Mouse (Mus musculus): ENCODE results near the gene Slc16a8. TPM values are rescaled to one million over a fixed set of nuclear protein-coding genes. Genes with fewer than 3 reads are reported as not detected.

The Slc16a8 gene
- polyA plus RNA-seq, 1 experiment from 2014 or later, result 0.13 TPM

- no peak for ATAC-seq
- Histone ChIP-seq H3K4me2 (replicated peaks; ENCODE audit: low read depth, low read length) (no peak overlapping the region), H3K4me1 (ENCODE audit: insufficient read depth, low read depth, low read length) (peaks cover 10% of the 10 kb centered on the region; the same call in 1 of the 2 replicates), H3K9ac (replicated peaks; ENCODE audit: low read depth) (no peak overlapping the region), H3K27me3 (replicated peaks; ENCODE audit: insufficient read depth, low read length) (0 out of 2 replicates have a peak, but pooled peaks cover 16% of the 10 kb centered on the region), H3K4me3 (ENCODE audit: low read depth, low read length) (no peak overlapping the region), H3K9me3 (ENCODE audit: low read length) (no peaks in the 10 kb centered on the region), H3K36me3 (ENCODE audit: insufficient read depth, low read length) (no peaks in the 10 kb centered on the region), H3K27ac (ENCODE audit: low read length) (no peak overlapping the region)
- no peak for TF ChIP-seq EP300 (IDR thresholded peaks at IDR 0.05)
- TF ChIP-seq CTCF (IDR thresholded peaks at IDR 0.05), result no peak
- 77% methylated on average over 2 of the region's 2 CpGs for WGBS
- no peak for DNase-seq (ENCODE audit: low spot score)
These were observed 4.3 kb downstream of the Slc16a8 start for GRCm38 (mm10) chr15:79250236-79250635.

- DNase-seq (ENCODE audit: low spot score), result no peak
- no peak overlapping the region for H3K4me2 ChIP-seq (replicated peaks; ENCODE audit: low read depth, low read length)
- 79% methylated on average over 3 of the region's 3 CpGs for WGBS
- H3K9ac ChIP-seq (replicated peaks; ENCODE audit: low read depth), result no peak overlapping the region
- no peak overlapping the region for H3K4me3 ChIP-seq (ENCODE audit: low read depth, low read length)
- H3K27ac ChIP-seq (ENCODE audit: low read length), result no peak overlapping the region
- H3K36me3 ChIP-seq (ENCODE audit: insufficient read depth, low read length), result no peaks in the 10 kb centered on the region
- H3K27me3 ChIP-seq (replicated peaks; ENCODE audit: insufficient read depth, low read length), result no peaks in the 10 kb centered on the region
- H3K4me1 ChIP-seq (ENCODE audit: insufficient read depth, low read depth, low read length), result no peaks in the 10 kb centered on the region; the same call in 1 of the 2 replicates
- H3K9me3 ChIP-seq (ENCODE audit: low read length), result no peaks in the 10 kb centered on the region
- no peak for ATAC-seq
- TF ChIP-seq EP300 (IDR thresholded peaks at IDR 0.05) (no peak), CTCF (IDR thresholded peaks at IDR 0.05) (no peak)
These were observed 9.2 kb downstream of the Slc16a8 start for GRCm38 (mm10) chr15:79245321-79245720.

- H3K9ac ChIP-seq (replicated peaks; ENCODE audit: low read depth), result no peak overlapping the region
- TF ChIP-seq CTCF (IDR thresholded peaks at IDR 0.05) (no peak), EP300 (IDR thresholded peaks at IDR 0.05) (no peak)
These were observed 10.3 kb downstream of the Slc16a8 start for GRCm38 (mm10) chr15:79244071-79244893.

GRCm38 (mm10) chr15:79243234-79244042, 11.1 kb downstream of the Slc16a8 start:
- H3K4me3 ChIP-seq (ENCODE audit: low read depth, low read length), result no peak overlapping the region
- WGBS, result 16% methylated on average over 10 of the region's 10 CpGs
- DNase-seq (ENCODE audit: low spot score) (peak; percentile 97), ATAC-seq (peak; percentile 98)
- H3K27me3 ChIP-seq (replicated peaks; ENCODE audit: insufficient read depth, low read length), result no peaks in the 10 kb centered on the region
- no peaks in the 10 kb centered on the region for H3K9me3 ChIP-seq (ENCODE audit: low read length)
- H3K4me2 ChIP-seq (replicated peaks; ENCODE audit: low read depth, low read length), result no peak overlapping the region
- no peak overlapping the region for H3K27ac ChIP-seq (ENCODE audit: low read length)
- H3K9ac ChIP-seq (replicated peaks; ENCODE audit: low read depth), result no peak overlapping the region
- H3K4me1 ChIP-seq (ENCODE audit: insufficient read depth, low read depth, low read length), result no peaks in the 10 kb centered on the region; the same call in 1 of the 2 replicates
- TF ChIP-seq EP300 (IDR thresholded peaks at IDR 0.05) (no peak), CTCF (IDR thresholded peaks at IDR 0.05) (peak; percentile 100)
- peaks cover 13% of the 10 kb centered on the region; the same call in 1 of the 2 replicates for H3K36me3 ChIP-seq (ENCODE audit: insufficient read depth, low read length)

More at GRCm38 (mm10) chr15:79244071-79244893, 10.3 kb downstream of the Slc16a8 start:
- Histone ChIP-seq H3K27ac (ENCODE audit: low read length) (no peak overlapping the region), H3K36me3 (ENCODE audit: insufficient read depth, low read length) (peaks cover 6% of the 10 kb centered on the region; the same call in 1 of the 2 replicates), H3K9me3 (ENCODE audit: low read length) (no peaks in the 10 kb centered on the region), H3K4me3 (ENCODE audit: low read depth, low read length) (no peak overlapping the region), H3K4me1 (ENCODE audit: insufficient read depth, low read depth, low read length) (no peaks in the 10 kb centered on the region; the same call in 1 of the 2 replicates), H3K4me2 (replicated peaks; ENCODE audit: low read depth, low read length) (no peak overlapping the region), H3K27me3 (replicated peaks; ENCODE audit: insufficient read depth, low read length) (no peaks in the 10 kb centered on the region)
- 72% methylated on average over 7 of the region's 7 CpGs for WGBS
- DNase-seq (ENCODE audit: low spot score) (peak; percentile 33), ATAC-seq (no peak)

- Histone ChIP-seq H3K27ac (ENCODE audit: low read length) (no peak overlapping the region), H3K36me3 (ENCODE audit: insufficient read depth, low read length) (peaks cover 15% of the 10 kb centered on the region; the same call in 1 of the 2 replicates), H3K4me3 (ENCODE audit: low read depth, low read length) (no peak overlapping the region), H3K4me2 (replicated peaks; ENCODE audit: low read depth, low read length) (no peak overlapping the region), H3K9ac (replicated peaks; ENCODE audit: low read depth) (no peak overlapping the region), H3K9me3 (ENCODE audit: low read length) (no peaks in the 10 kb centered on the region), H3K4me1 (ENCODE audit: insufficient read depth, low read depth, low read length) (no peaks in the 10 kb centered on the region; the same call in 1 of the 2 replicates), H3K27me3 (replicated peaks; ENCODE audit: insufficient read depth, low read length) (no peaks in the 10 kb centered on the region)
- ATAC-seq, result peak; percentile 13
- DNase-seq (ENCODE audit: low spot score), result no peak
- TF ChIP-seq EP300 (IDR thresholded peaks at IDR 0.05) (no peak), CTCF (IDR thresholded peaks at IDR 0.05) (no peak)
- 66% methylated on average over 13 of the region's 13 CpGs for WGBS
These were observed 11.9 kb downstream of the Slc16a8 start for GRCm38 (mm10) chr15:79242574-79243233.

Measured in lung, postnatal 0 days (tissue).